Mouse (Mus musculus) neural tube, embryonic 12.5 days (tissue): Measurements from ENCODE around the gene Nyx. TPM values are rescaled to one million over a fixed set of nuclear protein-coding genes. Genes with fewer than 3 reads are reported as not detected.
"Not testable (repeated sequence)": the region's sequence is repeated elsewhere in the genome, so short reads cannot be mapped to it uniquely, and the experiment has no call there.

Experiments used
- ATAC-seq: fragments of 200-750 bp; cut with Nextera tagmentation; 2 replicates; pipeline ENCODE4 v1.8.0; 2017; ENCODE audit warnings: low read depth, mild to moderate bottlenecking, moderate TSS enrichment, moderate library complexity; ENCODE audit not compliant: low FRiP score
- H3K27ac ChIP-seq: fragments of 300-500 bp; sonication (generic); 2 replicates; pipeline ENCODE4 v1.5.1; 2016
- H3K27me3 ChIP-seq: fragments of 300-500 bp; sonication (generic); replicated peaks from 2 replicates; pipeline ENCODE4 v1.6.1; 2016; ENCODE audit warnings: mild to moderate bottlenecking
- H3K36me3 ChIP-seq: fragments of 300-500 bp; sonication (generic); 2 replicates; pipeline ENCODE4 v1.6.1; 2016; ENCODE audit warnings: mild to moderate bottlenecking
- H3K4me1 ChIP-seq: fragments of 300-500 bp; sonication (generic); 2 replicates; pipeline ENCODE4 v1.6.1; 2016
- H3K4me2 ChIP-seq: fragments of 300-500 bp; sonication (generic); replicated peaks from 2 replicates; pipeline ENCODE4 v1.6.1; 2016; ENCODE audit warnings: mild to moderate bottlenecking
- H3K4me3 ChIP-seq: fragments of 300-500 bp; sonication (generic); 2 replicates; pipeline ENCODE4 v1.5.1; 2016
- H3K9ac ChIP-seq: fragments of 300-500 bp; sonication (generic); 2 replicates; pipeline ENCODE4 v1.6.1; 2016; ENCODE audit warnings: mild to moderate bottlenecking
- H3K9me3 ChIP-seq: fragments of 300-500 bp; sonication (generic); 2 replicates; pipeline ENCODE4 v1.6.1; 2016; ENCODE audit warnings: mild to moderate bottlenecking
- WGBS: fragments of 180-500 bp; shearing (Covaris S2); methylation state at CpG from one replicate; pipeline ENCODE4 v1.1.7; 2016; 5-methylcytosine and 5-hydroxymethylcytosine counted together
- polyA plus RNA-seq: library from polyadenylated mRNA; unstranded; fragments of >200 nt; fragmentation: Nextera tagmentation; extraction: Ambion mirVana; gene quantifications from 2 replicates; pipeline ENCODE4 v1.2.1, GENCODE M21; 2016

The Nyx gene
- polyA plus RNA-seq: 0.05 TPM in 2 replicates

- H3K27ac ChIP-seq: no peak within 1 kb of the TSS
- no peak within 1 kb of the TSS for H3K9ac ChIP-seq
- H3K27me3 ChIP-seq: no peaks in the 10 kb centered on the region
- H3K4me3 ChIP-seq: no peak within 1 kb of the TSS
- no peaks in the 10 kb centered on the region for H3K36me3 ChIP-seq
- no peak within 1 kb of the TSS for H3K4me2 ChIP-seq
- ATAC-seq: no peak
- WGBS: 90% methylated on average over 3 of the region's 3 CpGs
- no peaks in the 10 kb centered on the region for H3K4me1 ChIP-seq
- H3K9me3 ChIP-seq: no peaks in the 10 kb centered on the region
Observed at GRCm38 (mm10) chrX:13465810-13466209, at the start of gene Nyx. Nyx (plus strand) TSS chrX:13466110.

- no peak for ATAC-seq
- Histone ChIP-seq H3K4me1 (no peaks in the 10 kb centered on the region), H3K27ac (no peak overlapping the region)
Observed at GRCm38 (mm10) chrX:13422047-13422446, 43.9 kb upstream of the Nyx start.

GRCm38 (mm10) chrX:13431421-13431820 lies 34.5 kb upstream of the Nyx start:
- no peak for ATAC-seq
- H3K36me3 ChIP-seq: no peaks in the 10 kb centered on the region
- H3K9me3 ChIP-seq: no peaks in the 10 kb centered on the region
- WGBS: 77% methylated on average over 6 of the region's 6 CpGs
- no peak overlapping the region for H3K9ac ChIP-seq
- H3K4me3 ChIP-seq: no peak overlapping the region
- no peak overlapping the region for H3K27ac ChIP-seq
- H3K4me1 ChIP-seq: no peaks in the 10 kb centered on the region
- no peaks in the 10 kb centered on the region for H3K27me3 ChIP-seq
- H3K4me2 ChIP-seq: no peak overlapping the region

More at GRCm38 (mm10) chrX:13422047-13422446, 43.9 kb upstream of the Nyx start:
- no peak overlapping the region for H3K4me3 ChIP-seq
- no peaks in the 10 kb centered on the region for H3K9me3 ChIP-seq
- H3K36me3 ChIP-seq: no peaks in the 10 kb centered on the region
- H3K4me2 ChIP-seq: no peak overlapping the region
- H3K27me3 ChIP-seq: no peaks in the 10 kb centered on the region
- H3K9ac ChIP-seq: no peak overlapping the region
- 78% methylated on average over 4 of the region's 4 CpGs for WGBS

GRCm38 (mm10) chrX:13436042-13436441 lies 29.9 kb upstream of the Nyx start:
- not testable (repeated sequence) for H3K9me3 ChIP-seq, H3K4me3 ChIP-seq, H3K4me2 ChIP-seq, H3K27ac ChIP-seq, H3K9ac ChIP-seq, H3K27me3 ChIP-seq, H3K4me1 ChIP-seq, H3K36me3 ChIP-seq, ATAC-seq
- 100% methylated on average over 2 of the region's 2 CpGs for WGBS

GRCm38 (mm10) chrX:13456544-13456943 lies 9.4 kb upstream of the Nyx start:
- not testable (repeated sequence) for H3K4me1 ChIP-seq, H3K9me3 ChIP-seq, H3K27me3 ChIP-seq, ATAC-seq, H3K27ac ChIP-seq, H3K4me2 ChIP-seq, H3K36me3 ChIP-seq, H3K9ac ChIP-seq, H3K4me3 ChIP-seq
- 89% methylated on average over 9 of the region's 9 CpGs for WGBS

- no peak overlapping the region for H3K4me3 ChIP-seq
- H3K27me3 ChIP-seq: no peaks in the 10 kb centered on the region
- no peaks in the 10 kb centered on the region for H3K4me1 ChIP-seq
- H3K9ac ChIP-seq: no peak overlapping the region
- ATAC-seq: no peak
- H3K4me2 ChIP-seq: no peak overlapping the region
- H3K27ac ChIP-seq: no peak overlapping the region
- no peaks in the 10 kb centered on the region for H3K36me3 ChIP-seq
- WGBS: 85% methylated on average over 1 of the region's 1 CpGs
- no peaks in the 10 kb centered on the region for H3K9me3 ChIP-seq
Observed at GRCm38 (mm10) chrX:13458766-13459165, 7.1 kb upstream of the Nyx start.

GRCm38 (mm10) chrX:13461266-13462261 lies 4.3 kb upstream of the Nyx start:
- H3K4me2 ChIP-seq: peak overlapping the region; percentile 53
- 0 out of 2 replicates have a peak overlapping the region, but pooled peaks have one; percentile 40 for H3K9ac ChIP-seq
- no peaks in the 10 kb centered on the region for H3K4me1 ChIP-seq
- H3K27me3 ChIP-seq: no peaks in the 10 kb centered on the region
- H3K4me3 ChIP-seq: peak overlapping the region; percentile 24
- no peaks in the 10 kb centered on the region for H3K36me3 ChIP-seq
- no peaks in the 10 kb centered on the region for H3K9me3 ChIP-seq
- WGBS: 18% methylated on average over 46 of the region's 46 CpGs
- H3K27ac ChIP-seq: no peak overlapping the region
- ATAC-seq: peak; percentile 96

- H3K9ac ChIP-seq: no peak overlapping the region
- no peak overlapping the region for H3K4me2 ChIP-seq
- H3K27ac ChIP-seq: no peak overlapping the region
- H3K9me3 ChIP-seq: no peaks in the 10 kb centered on the region
- H3K4me3 ChIP-seq: no peak overlapping the region
- no peak for ATAC-seq
- no peaks in the 10 kb centered on the region for H3K36me3 ChIP-seq
- no peaks in the 10 kb centered on the region for H3K4me1 ChIP-seq
- H3K27me3 ChIP-seq: no peaks in the 10 kb centered on the region
- 82% methylated on average over 2 of the region's 2 CpGs for WGBS
Observed at GRCm38 (mm10) chrX:13462982-13463517, 2.9 kb upstream of the Nyx start.

- no peaks in the 10 kb centered on the region for H3K9me3 ChIP-seq
- no peak overlapping the region for H3K27ac ChIP-seq
- no peak overlapping the region for H3K9ac ChIP-seq
- H3K4me2 ChIP-seq: no peak overlapping the region
- no peak for ATAC-seq
- WGBS: 88% methylated on average over 2 of the region's 2 CpGs
- H3K36me3 ChIP-seq: no peaks in the 10 kb centered on the region
- H3K27me3 ChIP-seq: no peaks in the 10 kb centered on the region
- H3K4me1 ChIP-seq: no peaks in the 10 kb centered on the region
- H3K4me3 ChIP-seq: no peak overlapping the region
Observed at GRCm38 (mm10) chrX:13466681-13467080, 771 bp downstream of the Nyx start.

GRCm38 (mm10) chrX:13467121-13467571 lies 1.2 kb downstream of the Nyx start:
- Histone ChIP-seq H3K4me3 (no peak overlapping the region), H3K36me3 (no peaks in the 10 kb centered on the region), H3K9ac (no peak overlapping the region), H3K4me1 (no peaks in the 10 kb centered on the region), H3K9me3 (no peaks in the 10 kb centered on the region), H3K27me3 (no peaks in the 10 kb centered on the region), H3K27ac (no peak overlapping the region), H3K4me2 (no peak overlapping the region)
- WGBS: 80% methylated on average over 6 of the region's 6 CpGs
- no peak for ATAC-seq

GRCm38 (mm10) chrX:13469160-13470116 lies 3.5 kb downstream of the Nyx start:
- Histone ChIP-seq H3K4me3 (no peak overlapping the region), H3K36me3 (no peaks in the 10 kb centered on the region), H3K9ac (no peak overlapping the region), H3K27me3 (no peaks in the 10 kb centered on the region), H3K27ac (no peak overlapping the region), H3K9me3 (no peaks in the 10 kb centered on the region), H3K4me1 (no peaks in the 10 kb centered on the region), H3K4me2 (no peak overlapping the region)
- ATAC-seq: no peak
- WGBS: 77% methylated on average over 9 of the region's 9 CpGs

GRCm38 (mm10) chrX:13471925-13472324 lies 6.0 kb downstream of the Nyx start:
- 88% methylated on average over 3 of the region's 3 CpGs for WGBS
- no peaks in the 10 kb centered on the region for H3K9me3 ChIP-seq
- H3K36me3 ChIP-seq: no peaks in the 10 kb centered on the region
- H3K27me3 ChIP-seq: no peaks in the 10 kb centered on the region
- H3K4me1 ChIP-seq: no peaks in the 10 kb centered on the region
- no peak overlapping the region for H3K27ac ChIP-seq
- H3K4me3 ChIP-seq: no peak overlapping the region
- no peak overlapping the region for H3K4me2 ChIP-seq
- H3K9ac ChIP-seq: no peak overlapping the region
- no peak for ATAC-seq
